Mouse (Mus musculus): ENCODE results near the gene Efcab14.

GRCm38 (mm10) chr4:115790864-115791263, 53.3 kb downstream of the Efcab14 start:
- TF ChIP-seq CTCF (conservative IDR thresholded peaks at IDR 0.05 in 1 of 2, IDR thresholded peaks at IDR 0.05 in 1 of 2; ENCODE audit: low read depth in 2 of 2, low read length in 2 of 2) (no peak), HCFC1 (IDR thresholded peaks at IDR 0.05; ENCODE audit: low read depth, low read length) (no peak), TCF12 (IDR thresholded peaks at IDR 0.05; ENCODE audit: low read depth, low read length) (no peak), MAX (IDR thresholded peaks at IDR 0.05; ENCODE audit: low read length) (no peak), UBTF (IDR thresholded peaks at IDR 0.05; ENCODE audit: low read depth, low read length) (no peak), POLR2A (IDR thresholded peaks at IDR 0.05; ENCODE audit: low read depth, low read length) (no peak), EP300 (IDR thresholded peaks at IDR 0.05; ENCODE audit: low read length) (no peak), RAD21 (IDR thresholded peaks at IDR 0.05; ENCODE audit: low read depth, low read length) (no peak), E2F4 (IDR thresholded peaks at IDR 0.05; ENCODE audit: insufficient replicate concordance, low read depth, low read length) (no peak)

Data from CH12.LX (cell line).